Mouse (Mus musculus) erythroid progenitor cell, adult 5-6 weeks (primary cell): Measurements from ENCODE around the gene Ccnk. TPM values are rescaled to one million over a fixed set of nuclear protein-coding genes. Genes with fewer than 3 reads are reported as not detected.
A peak's percentile ranks its signal among the peaks of the same experiment; 100 is the strongest.

Source experiments
- ATAC-seq: replicated peaks from 2 replicates; pipeline ENCODE4 v1.8.0; 2016; ENCODE audit warnings: moderate number of reproducible peaks, mild to moderate bottlenecking, moderate TSS enrichment, inconsistent platforms; ENCODE audit not compliant: poor library complexity, low FRiP score, severe bottlenecking
- total RNA-seq, 2 experiments: library from RNA; stranded (forward) in 1 of 2; stranded (reverse) in 1 of 2; fragments of 150-400 nt in 1 of 2; fragments of 186-747, 209-891 nt in 1 of 2; gene quantifications; 2 replicates each; pipeline versions ENCODE4 v1.2.3 to v1.2.4; 2015 to 2017; ENCODE audit warnings: low replicate concordance in 2 of 2

Ccnk gene
- 38.1 and 80.0 TPM in 2 replicates for total RNA-seq (2015; ENCODE audit: low replicate concordance)
- 19.3 and 24.7 TPM in 2 replicates for total RNA-seq (2017; ENCODE audit: low replicate concordance)

DNA sequence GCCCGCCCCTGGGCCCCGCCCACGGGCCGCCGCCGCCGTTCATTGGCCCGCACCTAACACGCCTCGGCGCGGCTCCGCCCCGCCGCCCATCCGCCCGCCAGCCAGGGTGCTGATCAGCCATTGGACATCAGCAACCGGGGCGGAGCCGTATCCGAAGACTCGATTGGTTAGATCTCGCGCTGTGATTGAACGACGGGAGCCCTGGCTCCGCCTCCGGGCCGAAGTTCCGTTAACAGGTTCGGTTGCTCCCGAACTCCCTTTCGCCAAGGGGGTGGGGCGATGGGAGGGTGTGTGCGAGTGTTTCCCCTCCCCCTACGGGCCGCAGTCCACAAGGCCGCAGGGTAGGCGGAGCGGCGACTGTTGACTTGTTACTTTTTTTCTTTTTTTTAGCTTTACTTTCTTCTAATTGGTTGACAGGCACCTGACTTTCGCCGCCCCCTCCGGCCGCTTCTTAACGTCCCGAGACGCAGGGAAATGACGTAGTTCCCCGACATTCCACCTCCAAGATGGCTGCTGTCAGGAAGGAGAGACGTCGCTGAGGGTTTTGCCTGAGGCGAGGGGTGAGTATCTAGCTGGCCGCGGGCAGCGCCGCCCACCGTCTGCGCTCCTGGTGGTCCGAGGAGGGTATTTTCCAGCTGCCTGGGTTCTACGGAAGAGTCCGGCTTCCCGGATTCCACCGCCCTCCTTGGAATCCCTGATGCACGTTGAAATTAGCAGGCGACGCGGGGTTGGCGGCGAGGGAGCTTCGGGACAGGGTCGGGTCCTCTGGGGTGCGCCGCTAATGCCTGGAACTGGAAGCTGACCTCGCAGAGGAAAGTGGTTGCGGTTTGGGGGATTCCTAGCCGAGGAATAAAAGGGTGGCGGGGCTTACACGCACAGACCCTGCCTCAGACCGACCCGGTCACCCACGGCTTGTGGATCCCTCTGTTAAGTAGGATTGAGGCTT, at the start of gene Ccnk:
Gene Ccnk (plus strand): TSS at position 259 of the 946 bp plus-strand sequence.
- ATAC-seq = peak; percentile 90

DNA sequence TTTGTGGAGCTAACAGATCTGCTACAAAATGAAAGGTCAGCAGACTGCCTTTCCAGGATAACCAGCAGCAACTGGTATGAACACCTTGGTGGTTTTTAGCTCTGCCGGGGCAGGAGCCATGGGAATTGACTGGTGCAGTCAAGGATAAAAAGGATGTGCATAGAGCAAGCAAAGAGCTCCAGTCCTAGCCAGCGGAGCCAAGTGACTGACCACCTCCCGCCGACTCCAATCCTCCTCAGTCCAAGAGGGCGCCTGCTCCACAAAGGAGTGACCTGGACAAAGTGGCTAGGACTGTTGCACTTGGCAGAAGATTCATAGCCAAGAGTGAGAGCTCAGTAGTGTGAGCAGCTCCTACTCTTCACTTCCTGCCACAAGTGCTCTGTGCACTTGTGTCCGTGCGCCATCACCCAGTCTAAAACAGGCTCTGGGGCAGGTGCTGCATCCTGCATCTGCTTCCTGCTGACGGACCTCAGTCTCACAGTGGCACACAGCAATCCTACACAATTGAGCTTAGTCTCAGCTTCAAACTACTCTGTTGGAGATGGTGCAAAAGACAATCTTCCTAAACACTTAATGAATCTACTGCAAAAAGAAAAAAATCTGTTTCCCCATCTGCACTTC, 46.8 kb upstream of the Ccnk start:
- no peak for ATAC-seq

DNA sequence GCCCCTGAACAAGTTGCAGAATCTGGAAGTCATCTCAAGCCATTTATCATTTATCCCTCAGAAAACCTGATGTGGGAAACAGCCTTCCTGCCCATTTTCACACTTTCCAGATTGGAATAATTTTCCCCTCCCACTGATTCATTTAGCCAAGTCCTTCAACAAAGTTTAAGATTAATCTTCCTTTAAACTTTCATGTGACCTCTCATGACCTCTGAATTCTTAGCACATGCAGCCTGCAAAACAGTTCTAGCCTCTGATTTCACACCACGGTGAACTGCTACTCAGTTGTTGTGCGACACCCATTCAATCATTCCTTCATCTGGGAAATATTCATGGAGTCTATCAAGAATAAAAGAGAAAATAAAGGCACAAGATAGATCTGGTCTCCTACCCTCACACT, 46.2 kb upstream of the Ccnk start:
- ATAC-seq = no peak

DNA sequence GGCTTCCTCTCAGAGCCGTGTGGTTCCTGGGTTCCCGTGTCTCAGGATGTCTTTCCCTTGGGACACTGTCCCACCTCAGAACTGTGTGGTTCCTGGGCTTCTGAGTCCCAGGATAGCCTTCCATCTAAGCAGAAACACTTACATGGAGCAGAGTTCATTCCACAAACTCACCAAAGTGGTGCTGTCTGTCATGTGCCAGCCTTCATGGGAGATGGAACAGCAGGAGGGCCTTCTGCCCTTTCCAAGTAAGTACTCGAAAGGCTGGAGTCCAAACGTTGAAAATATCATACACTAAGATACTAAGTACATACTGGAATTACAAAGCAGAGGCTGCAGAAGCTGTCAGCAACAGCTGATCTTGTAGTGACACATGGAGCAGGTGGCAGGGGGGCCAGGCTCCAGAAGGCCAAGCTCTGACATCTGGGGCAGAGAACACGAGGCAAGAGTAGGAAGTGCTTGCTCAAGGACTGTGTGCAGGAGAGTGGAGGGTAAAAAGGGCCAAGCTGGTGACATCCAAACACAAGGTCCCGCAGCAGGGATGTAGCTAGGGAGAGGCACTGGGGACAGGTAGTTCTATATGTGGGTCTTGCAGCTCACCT, 43.7 kb upstream of the Ccnk start:
- ATAC-seq = no peak

DNA sequence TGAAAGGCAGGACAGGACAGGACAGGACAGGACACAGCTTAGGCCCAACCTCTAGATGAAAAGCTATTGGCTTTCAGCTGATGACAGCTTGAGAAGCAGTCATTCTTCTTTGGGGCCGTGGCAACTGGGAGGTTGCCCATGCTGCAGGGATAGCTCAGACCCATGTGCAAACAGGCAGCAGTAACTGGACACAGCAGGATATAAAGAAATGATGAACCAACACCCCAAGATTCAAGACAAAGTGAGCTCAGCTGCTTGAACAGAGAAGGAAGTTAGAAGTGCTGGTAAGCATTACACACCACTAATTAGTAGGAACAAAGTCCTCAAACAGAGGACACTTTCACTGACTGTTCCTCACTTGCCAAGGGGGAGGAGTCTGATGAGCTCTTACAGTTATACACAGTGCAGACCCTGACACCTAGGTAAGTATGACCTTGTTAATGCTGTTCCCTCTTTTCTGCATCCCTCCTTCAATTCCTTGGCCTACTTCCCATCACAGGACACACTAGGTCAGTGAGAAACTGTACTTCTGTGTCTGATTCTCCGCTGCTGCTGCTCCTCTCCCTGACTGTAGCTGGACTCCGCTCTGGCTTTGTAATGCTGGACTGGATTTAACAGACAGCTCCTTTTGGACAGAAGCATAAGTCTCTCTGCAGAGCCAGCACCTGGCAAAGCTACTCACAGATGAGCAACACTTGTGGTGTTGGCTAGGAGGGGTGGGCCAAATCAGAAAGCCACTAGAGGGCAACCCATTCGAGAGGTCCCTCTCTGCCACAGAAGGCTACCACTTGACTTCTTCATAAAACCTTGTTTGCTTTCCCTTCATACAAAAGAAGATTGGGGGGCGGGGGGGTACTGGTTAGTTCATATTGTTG, 35.5 kb upstream of the Ccnk start:
- ATAC-seq = no peak

DNA sequence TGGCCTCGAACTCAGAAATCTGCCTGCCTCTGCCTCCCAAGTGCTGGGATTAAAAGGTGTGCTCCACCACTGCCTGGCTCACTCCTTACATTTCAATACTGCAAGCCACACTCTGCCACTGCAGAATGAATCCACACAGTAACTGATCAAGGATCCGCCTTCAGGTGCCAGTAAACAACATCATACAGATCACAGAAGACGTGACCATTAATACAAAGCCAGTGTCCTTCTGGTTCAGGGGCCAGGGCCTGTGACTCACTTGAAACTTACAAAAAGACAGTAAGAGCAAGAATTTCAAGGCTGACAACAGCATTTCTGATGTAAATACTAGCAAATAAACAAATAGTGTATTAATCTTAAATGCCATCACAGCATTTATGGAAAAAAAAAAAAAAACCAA, 34.2 kb upstream of the Ccnk start:
- no peak for ATAC-seq

DNA sequence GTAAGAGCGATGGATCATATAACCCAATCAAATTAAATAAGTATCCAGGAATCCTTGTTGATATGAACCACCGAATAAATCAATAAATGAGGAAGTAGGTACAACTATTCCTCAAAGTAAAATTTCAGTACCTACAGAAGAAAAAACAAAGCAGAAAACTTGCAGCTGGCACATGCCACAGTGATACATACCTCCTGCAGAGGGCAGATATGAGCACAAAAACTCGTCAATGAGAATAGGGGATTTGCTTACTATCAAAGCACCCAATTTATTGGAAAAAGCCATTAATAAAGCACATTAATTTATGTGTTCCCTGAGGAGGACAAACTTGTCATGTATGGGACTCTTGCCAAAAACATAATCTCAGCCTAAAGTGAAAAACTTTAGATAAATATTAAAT, 29.6 kb upstream of the Ccnk start:
- ATAC-seq = no peak

DNA sequence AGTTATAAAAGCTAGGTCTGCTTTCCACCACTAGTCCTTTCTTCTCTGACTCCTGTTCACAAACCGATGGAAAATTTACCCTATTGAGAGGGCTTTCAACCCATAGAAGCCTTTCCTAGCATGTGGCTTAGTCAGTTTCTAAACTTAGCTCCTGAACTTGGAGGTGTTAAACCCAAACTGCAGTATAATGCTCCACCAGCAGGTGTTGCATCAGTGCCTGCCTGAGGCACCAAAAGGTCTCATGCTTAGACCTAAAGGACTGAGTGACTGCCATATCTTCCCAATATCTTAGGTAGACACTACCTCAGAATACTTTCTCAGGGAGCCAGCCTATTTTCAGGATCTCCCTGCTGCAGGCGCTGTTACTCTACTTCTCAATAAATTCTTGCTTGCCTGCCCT, 26.6 kb upstream of the Ccnk start:
- no peak for ATAC-seq

DNA sequence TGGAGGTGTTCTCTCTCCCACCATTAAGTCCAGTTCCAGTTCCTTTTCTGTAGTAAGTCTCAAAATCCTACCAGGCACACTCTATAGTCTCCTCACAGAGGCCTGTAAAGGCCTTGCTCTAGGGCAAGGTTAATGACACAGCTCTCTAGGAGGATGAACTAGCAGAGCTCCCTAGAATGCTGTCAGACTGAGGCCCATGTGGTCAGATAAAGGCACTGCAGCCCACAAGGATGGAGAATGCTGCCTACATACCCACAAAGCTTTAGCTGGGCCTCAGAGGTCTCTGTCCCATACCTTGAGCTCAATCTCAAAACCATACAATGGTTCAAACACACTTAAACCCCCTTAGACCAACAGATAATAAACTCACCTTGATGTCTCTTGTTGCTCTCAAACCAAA, 19.5 kb upstream of the Ccnk start:
- ATAC-seq = no peak

DNA sequence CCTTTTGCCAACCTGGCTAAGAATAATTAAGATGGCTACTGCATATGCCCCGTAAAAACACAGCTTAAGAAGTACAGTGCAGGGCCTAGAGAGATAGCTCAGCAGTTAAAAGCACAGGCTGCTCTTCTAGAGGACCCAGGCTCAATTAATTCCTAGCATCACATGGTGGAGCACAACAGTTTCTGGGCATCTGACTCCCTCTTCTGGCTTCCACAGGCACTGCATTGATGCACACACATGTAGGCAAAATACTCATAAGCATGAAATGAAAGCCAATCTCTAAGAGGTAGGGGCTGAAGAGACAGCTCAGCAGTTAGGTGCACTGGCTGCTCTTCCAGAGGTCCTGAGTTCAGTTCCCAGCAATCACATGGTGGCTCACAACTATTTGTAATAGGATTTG, 17.3 kb upstream of the Ccnk start:
- ATAC-seq = no peak

DNA sequence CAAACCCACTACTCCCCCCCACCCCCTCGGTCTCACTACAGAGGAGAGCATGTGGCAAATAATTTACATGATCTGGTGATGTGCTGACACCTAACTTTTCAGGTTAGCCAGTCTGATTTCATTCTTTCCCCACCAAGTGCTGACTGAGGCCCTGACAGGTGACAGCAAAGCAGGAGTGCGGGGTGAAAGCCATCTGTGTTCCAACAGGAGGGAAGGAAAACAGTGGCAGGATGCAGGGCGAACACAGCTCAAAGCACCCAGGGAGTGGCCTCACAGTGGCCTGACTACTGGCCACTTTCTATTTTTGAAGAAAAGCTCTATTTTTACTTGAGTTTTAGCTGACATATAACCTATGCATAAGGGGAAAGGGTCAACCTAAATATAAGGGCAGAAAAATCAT, 15.7 kb upstream of the Ccnk start:
- ATAC-seq = no peak

DNA sequence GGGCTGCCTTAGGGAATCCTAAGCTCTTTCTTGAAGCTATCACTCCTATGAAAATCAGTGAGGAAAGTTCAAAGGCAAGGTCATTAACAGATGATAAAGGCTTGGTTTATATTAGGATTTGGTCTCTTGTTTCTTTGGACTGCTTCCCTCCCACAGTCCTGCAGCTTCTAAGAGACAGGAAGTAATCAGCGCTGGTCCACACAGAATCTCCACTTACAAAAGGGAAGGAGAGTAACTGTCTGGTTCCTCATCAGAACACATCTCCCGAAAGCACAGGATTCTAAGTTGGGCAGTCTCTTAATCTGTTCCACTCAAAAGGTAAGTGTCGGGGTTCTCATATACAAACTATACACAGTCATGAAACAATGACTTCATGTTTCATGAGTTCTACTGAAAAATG, 10.5 kb upstream of the Ccnk start:
- no peak for ATAC-seq

DNA sequence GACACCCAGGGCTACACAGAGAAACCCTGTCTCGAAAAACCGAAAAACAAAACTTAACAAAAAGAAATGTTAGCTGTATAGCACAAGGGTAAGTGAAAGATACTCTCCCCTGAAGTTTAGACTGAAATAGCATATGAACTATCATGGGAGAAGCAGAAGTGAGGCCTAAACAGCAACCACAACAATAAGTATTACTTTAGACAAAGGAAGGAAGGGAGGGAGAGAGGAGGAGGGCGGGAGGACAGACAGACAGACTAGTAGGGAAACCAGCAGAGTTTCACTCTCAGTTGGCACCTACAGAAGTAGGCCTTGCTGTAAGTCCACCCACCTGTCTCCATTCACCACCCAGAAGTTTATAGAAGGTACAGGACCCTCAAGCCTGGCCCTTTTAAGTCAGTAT, 8.9 kb upstream of the Ccnk start:
- no peak for ATAC-seq

DNA sequence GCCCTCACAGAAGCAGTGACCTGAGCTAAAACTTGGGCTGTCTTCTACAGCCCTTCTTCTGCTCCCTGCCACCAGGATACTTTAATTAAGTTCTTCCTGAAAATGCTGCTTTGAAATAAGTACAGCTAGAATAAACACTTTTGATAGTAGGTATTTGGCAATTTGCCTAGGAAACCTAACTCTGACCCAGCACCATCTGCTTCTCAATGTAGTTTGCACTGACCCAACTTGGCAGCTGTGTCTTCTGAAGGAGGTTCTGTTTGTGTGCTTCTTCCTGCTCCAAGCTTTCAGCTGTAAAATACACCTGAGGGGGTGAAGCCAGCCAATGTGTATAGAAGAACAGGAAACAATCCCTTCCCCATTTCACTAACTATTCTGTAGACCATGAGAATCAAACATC, 8.0 kb upstream of the Ccnk start:
- ATAC-seq = no peak

DNA sequence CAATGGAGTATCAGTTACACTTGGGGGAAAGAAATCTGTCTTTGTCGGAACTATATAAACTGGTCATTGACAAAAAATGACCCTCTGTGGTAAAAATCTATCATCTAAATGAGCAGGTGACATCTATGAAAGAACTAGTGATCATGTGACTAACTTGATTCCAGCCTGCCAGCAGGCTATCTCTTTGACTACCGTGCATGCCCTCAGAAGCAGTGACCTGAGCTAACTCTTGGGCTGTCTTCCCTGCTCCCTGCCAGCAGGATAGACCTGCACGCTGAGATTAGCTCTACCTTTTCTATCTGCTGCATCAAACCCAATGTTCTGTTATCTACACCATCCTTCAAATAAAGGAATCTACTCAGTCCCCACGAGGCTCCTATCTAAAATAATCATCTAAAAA, 6.7 kb upstream of the Ccnk start:
- ATAC-seq = no peak

DNA sequence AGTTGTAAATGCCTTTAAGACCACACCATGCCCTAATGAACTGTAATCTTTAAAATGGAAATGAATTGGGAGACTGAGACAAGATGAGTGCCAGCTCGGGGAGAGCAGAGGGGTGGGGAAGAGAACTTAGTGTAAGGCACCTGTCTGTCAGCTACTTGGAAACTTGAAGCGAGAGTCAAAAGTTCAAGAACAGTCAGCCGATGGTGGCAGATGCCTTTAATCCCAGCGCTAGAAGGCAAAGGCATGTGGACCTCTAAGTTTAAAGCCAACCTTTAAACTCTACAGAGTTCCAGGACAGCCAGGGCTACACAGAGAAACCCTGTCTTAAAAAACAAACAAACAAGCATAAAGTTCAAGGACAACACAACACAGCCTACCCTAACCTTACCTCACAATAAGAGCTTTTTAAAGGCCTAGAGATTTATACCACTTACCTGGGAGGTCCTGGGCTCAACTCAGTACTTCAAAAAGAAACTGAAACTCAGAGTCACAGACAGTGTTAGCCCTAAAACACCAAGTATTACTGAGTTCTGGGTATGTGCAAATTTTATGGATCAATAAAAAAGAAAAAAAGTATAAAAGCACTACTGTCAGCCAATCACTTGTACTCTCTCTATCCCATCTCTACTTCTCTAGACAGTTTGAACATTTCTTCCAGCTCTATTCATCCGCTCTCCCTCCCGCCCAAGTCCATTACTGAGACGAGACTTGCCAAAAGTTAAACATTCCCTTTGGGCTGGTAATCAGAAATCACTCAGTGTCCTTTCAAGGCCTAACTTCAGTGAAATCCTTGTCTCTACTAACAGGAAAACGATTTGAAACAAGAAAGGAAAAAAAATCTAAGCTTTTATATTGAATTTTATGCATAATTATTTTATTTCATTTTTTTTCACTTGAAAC, 4.5 kb upstream of the Ccnk start:
- ATAC-seq = no peak

DNA sequence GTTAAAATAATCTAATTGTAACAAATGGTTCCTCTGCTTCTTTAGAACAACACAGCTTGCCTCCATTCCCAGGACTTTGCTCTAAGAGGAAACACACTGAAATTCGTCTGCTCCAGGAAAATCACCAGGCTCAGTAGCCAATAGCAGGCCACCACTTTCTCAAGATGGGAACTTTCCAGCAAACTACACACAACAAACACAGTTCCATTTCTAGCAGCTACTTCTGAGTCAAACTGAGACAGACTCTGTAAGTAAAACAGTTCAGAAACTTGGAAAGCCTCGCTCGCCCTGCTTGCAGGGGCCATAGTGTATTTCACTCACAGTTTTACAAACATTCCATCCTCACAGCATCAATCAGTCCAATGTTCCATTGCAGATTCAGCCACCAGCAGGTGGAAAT, 3.0 kb upstream of the Ccnk start:
- no peak for ATAC-seq

DNA sequence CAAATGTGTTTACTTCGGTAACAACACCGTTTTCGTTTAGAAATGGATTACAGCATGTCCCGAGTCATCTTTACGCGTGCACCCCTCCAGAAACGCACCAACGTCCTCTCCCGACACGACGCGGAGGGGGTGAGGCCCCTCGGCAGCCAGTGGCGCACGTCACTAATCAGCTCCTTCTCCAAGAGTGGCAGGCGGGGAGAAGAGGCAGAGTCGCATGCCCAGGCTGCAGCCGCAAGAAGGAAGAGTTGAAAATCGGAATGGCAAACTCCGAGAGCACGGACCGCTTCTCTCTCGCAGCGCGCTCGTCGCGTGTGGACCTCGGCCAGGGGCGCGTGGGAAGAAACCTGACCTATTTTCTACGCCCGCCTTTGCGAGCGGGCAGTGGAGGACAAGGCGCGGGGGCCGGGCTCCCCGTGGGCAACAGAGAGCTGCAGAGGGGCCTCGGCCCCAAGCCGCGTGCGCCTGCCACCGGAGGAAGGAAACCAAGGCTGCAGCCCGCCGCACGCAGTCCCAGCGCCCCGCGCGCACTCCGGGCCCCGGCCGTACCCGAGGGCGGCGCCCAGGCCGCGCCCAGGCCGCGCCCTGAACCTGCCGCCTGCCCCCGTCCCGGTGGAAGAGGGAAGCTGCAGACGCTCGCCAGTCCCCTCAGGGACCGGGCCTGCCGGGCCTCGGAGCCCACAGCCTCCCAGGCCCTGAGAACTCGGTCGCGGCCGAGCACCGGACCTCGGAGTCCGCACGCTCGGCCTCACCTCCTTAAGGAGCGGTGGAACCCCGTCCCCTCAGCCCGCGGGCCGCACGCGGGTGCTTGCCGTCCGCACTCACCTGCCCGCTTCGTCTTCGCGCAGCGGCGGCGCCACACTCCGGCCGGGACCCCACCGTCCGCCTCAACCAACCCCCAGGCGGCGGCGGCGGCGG, 791 bp upstream of the Ccnk start:
- peak; percentile 58 for ATAC-seq

DNA sequence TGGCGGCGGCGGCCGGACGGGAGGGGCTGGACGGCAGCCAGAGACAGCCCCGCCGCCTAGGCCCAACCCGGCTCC, 296 bp upstream of the Ccnk start, which contains the start of gene Setd3:
Gene Setd3 (minus strand): TSS at position 69 of the 75 bp plus-strand sequence.
- no peak for ATAC-seq
